Comparison of ENCODE assay signal across 8 mouse cellular contexts in genomic region chr7:100582727-100583236, GRCm38 (mm10). TPM values are rescaled to one million over a fixed set of nuclear protein-coding genes. Genes with fewer than 3 reads are reported as not detected.
A peak's percentile ranks its signal among the peaks of the same experiment; 100 is the strongest.
DNase-seq lines count a peak whose midpoint lies in the region; ATAC-seq and TF ChIP-seq lines count a peak whose summit lies in the region.

No protein-coding gene starts in this region.

- peak overlapping the region; percentile 88 for H3K4me3 ChIP-seq in gastrocnemius, adult 2 months
- H3K4me3 ChIP-seq in hindbrain, postnatal 0 days (ENCODE audit: low read length), result peak overlapping the region; percentile 49
- peak overlapping the region; percentile 63 for H3K4me3 ChIP-seq in left cerebral cortex, adult 2 months

- WGBS in hindbrain, postnatal 0 days, result under 1% methylated on average over 31 of the region's 31 CpGs

- H3K9ac ChIP-seq in hindbrain, postnatal 0 days (replicated peaks; ENCODE audit: low read length), result peak overlapping the region; percentile 63

- TF ChIP-seq CTCF in gastrocnemius, adult 2 months (IDR thresholded peaks at IDR 0.05), result no peak; the same call in 1 of the 2 replicates
- no peak; the same call in 1 of the 2 replicates for TF ChIP-seq CTCF in hindbrain, postnatal 0 days (IDR thresholded peaks at IDR 0.05; ENCODE audit: low read depth)
- no peak for TF ChIP-seq CTCF in left cerebral cortex, adult 2 months (IDR thresholded peaks at IDR 0.05)

- intact Hi-C loops in gastrocnemius, adult 2 months (cut with DNase I), result loop anchor here (2.0 kb wide), 1 partner anchor 46 kb away; the partner anchor contains the start of gene Coa4
- intact Hi-C loops in left cerebral cortex, adult 2 months (cut with DNase I), result loop anchor here (5.0 kb wide), 1 partner anchor 45 kb away; the partner anchor contains the start of gene Coa4

- peak overlapping the region; percentile 73 for H3K4me2 ChIP-seq in hindbrain, postnatal 0 days (ENCODE audit: low read depth, low read length)

- H3K36me3 ChIP-seq in hindbrain, postnatal 0 days (ENCODE audit: insufficient read depth, low read length), result no peaks in the 10 kb centered on the region

- no peaks in the 10 kb centered on the region for H3K27me3 ChIP-seq in hindbrain, postnatal 0 days (ENCODE audit: insufficient read depth, low read length)

- peak; percentile 99 for ATAC-seq in common myeloid progenitor, adult 5-6 weeks (replicated peaks; ENCODE audit: low read depth, poor library complexity, severe bottlenecking)
- ATAC-seq in hindbrain, postnatal 0 days, result peak; percentile 97
- ATAC-seq in megakaryocyte, adult 5-6 weeks (ENCODE audit: poor library complexity, severe bottlenecking), result peak; percentile 99

- peak overlapping the region; percentile 97 for H3K27ac ChIP-seq in gastrocnemius, adult 2 months
- peak overlapping the region; percentile 94 for H3K27ac ChIP-seq in hindbrain, postnatal 0 days
- peak overlapping the region; percentile 99 for H3K27ac ChIP-seq in left cerebral cortex, adult 2 months

- DNase-seq in ZHBTc4 (ENCODE audit: low read depth, low spot score), result peak; percentile 95
- peak; percentile 92 for DNase-seq in gastrocnemius, adult 2 months
- peak; percentile 93 for DNase-seq in hindbrain, postnatal 0 days (ENCODE audit: low spot score)
- DNase-seq in left cerebral cortex, adult 2 months (ENCODE audit: extremely low spot score in 1 of 2, low spot score in 2 of 2), result peak; percentile 88 to 89
- DNase-seq in right cerebral cortex, adult 2 months (ENCODE audit: low spot score in 2 of 2), result peak; percentile 90 to 93
- peak; percentile 89 for DNase-seq in urinary bladder, postnatal 14 days (ENCODE audit: low spot score)

- no peaks in the 10 kb centered on the region for H3K9me3 ChIP-seq in hindbrain, postnatal 0 days (ENCODE audit: low read length)

- H3K4me1 ChIP-seq in hindbrain, postnatal 0 days (ENCODE audit: insufficient read depth, low read length), result no peaks in the 10 kb centered on the region

RNA-seq across cellular contexts. Expression of gene Rab6a, which starts 24.4 kb away (rescaled TPM):
- 53.2 and 58.1 TPM in 2 replicates for total RNA-seq in common myeloid progenitor, adult 5-6 weeks (2017)
- total RNA-seq in gastrocnemius, adult 2 months (2021), result 10 to 100 TPM; 64.9 to 67.6 TPM
- total RNA-seq in hindbrain, postnatal 0 days (2014; rRNA removed), result 241 and 270 TPM in 2 replicates
- 323 and 336 TPM in 2 replicates for polyA plus RNA-seq in hindbrain, postnatal 0 days (2015; fragmentation: Nextera tagmentation; extraction: Ambion mirVana)
- 100 to 1,000 TPM; 394 to 436 TPM for total RNA-seq in left cerebral cortex, adult 2 months (2021)
- total RNA-seq in megakaryocyte, adult 5-6 weeks (2015), result 102 and 106 TPM in 2 replicates
- 87.5 and 100 TPM in 2 replicates for total RNA-seq in megakaryocyte, adult 5-6 weeks (2017)

RNA-seq across cellular contexts. Expression of gene Mrpl48, which starts 25.3 kb away (rescaled TPM):
- 70.3 and 84.2 TPM in 2 replicates for total RNA-seq in common myeloid progenitor, adult 5-6 weeks (2017)
- 10 to 100 TPM; 55.0 to 60.2 TPM for total RNA-seq in gastrocnemius, adult 2 months (2021)
- total RNA-seq in hindbrain, postnatal 0 days (2014; rRNA removed), result 26.8 and 29.8 TPM in 2 replicates
- polyA plus RNA-seq in hindbrain, postnatal 0 days (2015; fragmentation: Nextera tagmentation; extraction: Ambion mirVana), result 97.5 and 100 TPM in 2 replicates
- 10 to 100 TPM; 73.3 to 78.9 TPM for total RNA-seq in left cerebral cortex, adult 2 months (2021)
- total RNA-seq in megakaryocyte, adult 5-6 weeks (2015), result 49.4 and 54.0 TPM in 2 replicates
- 62.2 and 83.3 TPM in 2 replicates for total RNA-seq in megakaryocyte, adult 5-6 weeks (2017)

RNA-seq across cellular contexts. Expression of gene Coa4, which starts 45.9 kb away (rescaled TPM):
- total RNA-seq in common myeloid progenitor, adult 5-6 weeks (2017), result 11.0 and 22.6 TPM in 2 replicates
- 10 to 100 TPM; 11.4 to 13.2 TPM for total RNA-seq in gastrocnemius, adult 2 months (2021)
- total RNA-seq in hindbrain, postnatal 0 days (2014; rRNA removed), result 2.8 and 7.6 TPM in 2 replicates
- polyA plus RNA-seq in hindbrain, postnatal 0 days (2015; fragmentation: Nextera tagmentation; extraction: Ambion mirVana), result 4.9 and 6.2 TPM in 2 replicates
- total RNA-seq in left cerebral cortex, adult 2 months (2021), result 10 to 100 TPM in 1 of 2 experiments, 1 to 10 TPM in 1; 9.3 to 12.3 TPM
- total RNA-seq in megakaryocyte, adult 5-6 weeks (2015), result 24.7 and 31.5 TPM in 2 replicates
- 19.4 and 23.0 TPM in 2 replicates for total RNA-seq in megakaryocyte, adult 5-6 weeks (2017)

Comparison
In these comparisons a context has a peak if more than half of its experiments do, and no peak if none do; other contexts are left out.
1. Peak in every context shown above with its lines: DNase-seq, ATAC-seq, H3K4me3 ChIP-seq and H3K27ac ChIP-seq.